Mouse (Mus musculus) E14TG2a.4 (cell line): Measurements from ENCODE around the gene Pofut1.

ENCODE experiments used
- CTCF ChIP-seq: conservative IDR thresholded peaks from 2 replicates; pipeline ENCODE4 v1.5.1; 2014; ENCODE audit warnings: low read length
- NANOG ChIP-seq: IDR thresholded peaks from 2 replicates; pipeline ENCODE4 v1.6.1; 2014; ENCODE audit warnings: borderline replicate concordance, low read length, mixed read lengths
- POU5F1 ChIP-seq: IDR thresholded peaks from 2 replicates; pipeline ENCODE4 v1.6.1; 2014; ENCODE audit warnings: low read length, borderline replicate concordance

DNA sequence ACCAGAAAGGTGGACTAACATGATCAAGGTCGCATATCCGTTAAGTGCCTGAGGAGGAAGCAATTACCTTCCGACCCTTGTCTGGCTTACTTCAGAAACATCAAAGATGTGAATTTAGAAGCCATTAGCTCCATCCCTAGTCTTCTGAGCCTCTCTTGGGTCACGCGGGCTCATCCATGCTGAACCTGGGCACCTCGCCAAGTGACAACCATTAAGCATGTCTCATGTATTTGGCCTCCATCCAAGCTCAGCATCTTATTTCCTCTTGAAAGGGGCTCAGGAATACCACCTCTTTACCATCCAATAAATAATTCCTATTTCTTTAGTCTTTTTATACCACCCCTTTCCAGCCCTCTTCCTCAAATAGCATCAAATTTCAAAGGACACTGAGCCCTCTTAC lies 46.5 kb downstream of the Pofut1 start:
- TF ChIP-seq CTCF (no peak), NANOG (no peak), POU5F1 (no peak)
